Mouse (Mus musculus): ENCODE measurements around the gene Ascl2. TPM values are rescaled to one million over a fixed set of nuclear protein-coding genes. Genes with fewer than 3 reads are reported as not detected.

Ascl2 gene
- polyA plus RNA-seq, 1 experiment from 2014 or later: 0.42 TPM

- ATAC-seq (replicated peaks; ENCODE audit: insufficient number of reproducible peaks, low FRiP score, low TSS enrichment): no peak
- no peaks in the 10 kb centered on the region for H3K36me3 ChIP-seq (ENCODE audit: control insufficient read depth, insufficient read depth, low read length)
- 81% methylated on average over 1 of the region's 1 CpGs for WGBS (ENCODE audit: insufficient replicate concordance)
- no peak overlapping the region for H3K4me2 ChIP-seq
- H3K27ac ChIP-seq (ENCODE audit: low read depth, low read length): no peak overlapping the region
- H3K4me1 ChIP-seq (ENCODE audit: control insufficient read depth, insufficient read depth, low read length): peaks cover 53% of the 10 kb centered on the region
- no peak overlapping the region for H3K9ac ChIP-seq (ENCODE audit: low read depth, low read length)
- H3K9me3 ChIP-seq (replicated peaks; ENCODE audit: control insufficient read depth, low read length): no peaks in the 10 kb centered on the region
- no peaks in the 10 kb centered on the region for H3K27me3 ChIP-seq (ENCODE audit: control insufficient read depth, insufficient read depth, low read length)
- H3K4me3 ChIP-seq (ENCODE audit: low read depth, low read length): no peak overlapping the region
Observed at GRCm38 (mm10) chr7:143011226-143011625, 42.2 kb upstream of the Ascl2 start.

GRCm38 (mm10) chr7:143009996-143010395 lies 40.9 kb upstream of the Ascl2 start:
- no peak overlapping the region for H3K9ac ChIP-seq (ENCODE audit: low read depth, low read length)
- peak overlapping the region; percentile 95 for H3K27ac ChIP-seq (ENCODE audit: low read depth, low read length)
- H3K36me3 ChIP-seq (ENCODE audit: control insufficient read depth, insufficient read depth, low read length): no peaks in the 10 kb centered on the region
- no peak for ATAC-seq (replicated peaks; ENCODE audit: insufficient number of reproducible peaks, low FRiP score, low TSS enrichment)
- no peaks in the 10 kb centered on the region for H3K27me3 ChIP-seq (ENCODE audit: control insufficient read depth, insufficient read depth, low read length)
- H3K9me3 ChIP-seq (replicated peaks; ENCODE audit: control insufficient read depth, low read length): no peaks in the 10 kb centered on the region
- no peak overlapping the region for H3K4me3 ChIP-seq (ENCODE audit: low read depth, low read length)
- peaks cover 50% of the 10 kb centered on the region for H3K4me1 ChIP-seq (ENCODE audit: control insufficient read depth, insufficient read depth, low read length)
- H3K4me2 ChIP-seq: no peak overlapping the region
- 87% methylated on average over 4 of the region's 4 CpGs for WGBS (ENCODE audit: insufficient replicate concordance)

DNA sequence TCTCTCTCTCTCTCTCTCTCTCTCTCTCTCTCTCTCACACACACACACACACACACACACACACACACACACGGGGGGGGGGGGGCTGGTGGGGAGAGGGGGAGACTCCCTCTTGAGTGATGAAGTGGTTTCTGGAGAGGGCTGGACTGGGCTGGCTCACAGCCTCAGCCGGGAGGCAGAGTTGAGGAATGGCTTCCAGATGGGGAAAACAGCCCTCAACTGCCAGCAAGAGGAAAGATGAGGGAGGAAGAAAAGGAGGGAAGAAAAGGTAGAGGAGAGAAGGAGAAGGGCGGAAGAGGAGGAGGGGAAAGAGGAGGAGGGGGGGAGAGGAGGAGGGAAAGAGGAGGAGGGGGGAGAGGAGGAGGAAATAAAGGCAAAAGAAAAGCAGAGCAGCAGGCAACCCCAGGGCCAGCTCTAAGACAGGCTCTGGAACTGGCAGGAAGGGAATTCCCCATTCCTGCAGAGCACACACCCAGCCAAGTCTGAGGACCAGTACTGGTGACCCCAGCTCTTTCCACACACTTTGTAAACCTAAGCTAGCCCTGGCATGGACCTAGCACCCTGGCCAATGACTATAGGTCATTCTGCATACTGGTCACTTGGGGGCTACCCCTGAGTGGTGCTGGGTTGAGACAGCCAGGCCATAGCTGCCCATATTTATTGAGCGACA lies 40.1 kb upstream of the Ascl2 start:
- WGBS (ENCODE audit: insufficient replicate concordance): 31% methylated on average over 3 of the region's 4 CpGs
- no peaks in the 10 kb centered on the region for H3K9me3 ChIP-seq (replicated peaks; ENCODE audit: control insufficient read depth, low read length)
- H3K27ac ChIP-seq (ENCODE audit: low read depth, low read length): peak overlapping the region; percentile 95
- H3K36me3 ChIP-seq (ENCODE audit: control insufficient read depth, insufficient read depth, low read length): no peaks in the 10 kb centered on the region
- peak overlapping the region; percentile 53 for H3K4me2 ChIP-seq
- H3K4me1 ChIP-seq (ENCODE audit: control insufficient read depth, insufficient read depth, low read length): peaks cover 43% of the 10 kb centered on the region
- H3K4me3 ChIP-seq (ENCODE audit: low read depth, low read length): no peak overlapping the region
- H3K27me3 ChIP-seq (ENCODE audit: control insufficient read depth, insufficient read depth, low read length): no peaks in the 10 kb centered on the region
- no peak for ATAC-seq (replicated peaks; ENCODE audit: insufficient number of reproducible peaks, low FRiP score, low TSS enrichment)
- H3K9ac ChIP-seq (ENCODE audit: low read depth, low read length): peak overlapping the region; percentile 52; the same call in 1 of the 2 replicates

GRCm38 (mm10) chr7:143008370-143008926 lies 39.4 kb upstream of the Ascl2 start:
- H3K4me1 ChIP-seq (ENCODE audit: control insufficient read depth, insufficient read depth, low read length): peaks cover 38% of the 10 kb centered on the region
- H3K4me2 ChIP-seq: peak overlapping the region; percentile 53
- no peaks in the 10 kb centered on the region for H3K36me3 ChIP-seq (ENCODE audit: control insufficient read depth, insufficient read depth, low read length)
- H3K4me3 ChIP-seq (ENCODE audit: low read depth, low read length): 0 out of 2 replicates have a peak overlapping the region, but pooled peaks have one; percentile 11
- WGBS (ENCODE audit: insufficient replicate concordance): 45% methylated on average over 8 of the region's 8 CpGs
- peak overlapping the region; percentile 95 for H3K27ac ChIP-seq (ENCODE audit: low read depth, low read length)
- no peaks in the 10 kb centered on the region for H3K9me3 ChIP-seq (replicated peaks; ENCODE audit: control insufficient read depth, low read length)
- H3K27me3 ChIP-seq (ENCODE audit: control insufficient read depth, insufficient read depth, low read length): no peaks in the 10 kb centered on the region
- peak overlapping the region; percentile 52 for H3K9ac ChIP-seq (ENCODE audit: low read depth, low read length)
- no peak for ATAC-seq (replicated peaks; ENCODE audit: insufficient number of reproducible peaks, low FRiP score, low TSS enrichment)

DNA sequence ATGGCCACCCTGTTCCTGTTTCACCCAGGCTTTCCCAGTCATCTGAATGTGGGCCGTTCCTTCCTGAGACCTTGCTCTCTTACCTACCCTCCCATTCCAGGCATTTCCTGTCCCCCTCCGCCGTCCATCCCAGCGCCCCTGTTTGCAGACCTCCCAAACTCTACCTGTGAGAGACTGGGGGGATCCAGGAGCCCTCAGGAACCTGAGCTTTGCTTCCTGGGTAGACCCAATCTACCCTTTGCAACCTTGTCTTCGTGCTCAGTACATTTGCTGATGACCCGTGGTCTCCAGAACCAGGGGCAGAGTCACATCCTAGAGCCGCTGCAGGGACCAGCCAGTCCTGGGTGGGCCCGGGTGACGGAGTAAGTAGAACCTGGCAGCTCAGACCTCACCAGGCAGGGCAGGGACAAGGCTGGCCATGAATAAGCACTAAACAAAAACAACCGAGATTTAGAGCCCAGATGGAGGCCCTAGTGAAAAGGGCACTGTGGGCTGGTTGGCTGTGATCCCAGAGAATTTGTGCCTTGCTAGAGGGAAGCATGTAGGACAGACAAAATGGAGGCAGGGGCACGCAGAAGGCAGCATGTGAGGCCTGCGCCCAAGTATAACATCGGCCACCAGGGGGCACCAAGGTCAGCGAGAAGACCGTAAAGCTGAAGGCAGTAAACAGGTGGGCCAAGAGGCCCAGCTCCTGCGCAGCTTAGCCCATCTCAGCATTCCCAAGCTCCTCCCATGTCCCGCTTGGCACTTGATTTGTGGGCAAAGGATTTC lies 38.7 kb upstream of the Ascl2 start:
- H3K4me2 ChIP-seq: peak overlapping the region; percentile 53
- H3K4me3 ChIP-seq (ENCODE audit: low read depth, low read length): peak overlapping the region; percentile 30
- peaks cover 39% of the 10 kb centered on the region for H3K4me1 ChIP-seq (ENCODE audit: control insufficient read depth, insufficient read depth, low read length)
- no peaks in the 10 kb centered on the region for H3K9me3 ChIP-seq (replicated peaks; ENCODE audit: control insufficient read depth, low read length)
- H3K27ac ChIP-seq (ENCODE audit: low read depth, low read length): peak overlapping the region; percentile 95
- WGBS (ENCODE audit: insufficient replicate concordance): 32% methylated on average over 17 of the region's 17 CpGs
- H3K27me3 ChIP-seq (ENCODE audit: control insufficient read depth, insufficient read depth, low read length): no peaks in the 10 kb centered on the region
- peak; percentile 50 for ATAC-seq (replicated peaks; ENCODE audit: insufficient number of reproducible peaks, low FRiP score, low TSS enrichment)
- H3K36me3 ChIP-seq (ENCODE audit: control insufficient read depth, insufficient read depth, low read length): no peaks in the 10 kb centered on the region
- H3K9ac ChIP-seq (ENCODE audit: low read depth, low read length): peak overlapping the region; percentile 65

- Histone ChIP-seq H3K4me2 (peak overlapping the region; percentile 53), H3K27me3 (ENCODE audit: control insufficient read depth, insufficient read depth, low read length) (no peaks in the 10 kb centered on the region), H3K4me3 (ENCODE audit: low read depth, low read length) (peak overlapping the region; percentile 30), H3K36me3 (ENCODE audit: control insufficient read depth, insufficient read depth, low read length) (no peaks in the 10 kb centered on the region), H3K9ac (ENCODE audit: low read depth, low read length) (peak overlapping the region; percentile 65), H3K4me1 (ENCODE audit: control insufficient read depth, insufficient read depth, low read length) (peaks cover 34% of the 10 kb centered on the region), H3K27ac (ENCODE audit: low read depth, low read length) (peak overlapping the region; percentile 95), H3K9me3 (replicated peaks; ENCODE audit: control insufficient read depth, low read length) (no peaks in the 10 kb centered on the region)
- WGBS (ENCODE audit: insufficient replicate concordance): 71% methylated on average over 8 of the region's 8 CpGs
- no peak for ATAC-seq (replicated peaks; ENCODE audit: insufficient number of reproducible peaks, low FRiP score, low TSS enrichment)
Observed at GRCm38 (mm10) chr7:143006756-143007598, 37.9 kb upstream of the Ascl2 start.

DNA sequence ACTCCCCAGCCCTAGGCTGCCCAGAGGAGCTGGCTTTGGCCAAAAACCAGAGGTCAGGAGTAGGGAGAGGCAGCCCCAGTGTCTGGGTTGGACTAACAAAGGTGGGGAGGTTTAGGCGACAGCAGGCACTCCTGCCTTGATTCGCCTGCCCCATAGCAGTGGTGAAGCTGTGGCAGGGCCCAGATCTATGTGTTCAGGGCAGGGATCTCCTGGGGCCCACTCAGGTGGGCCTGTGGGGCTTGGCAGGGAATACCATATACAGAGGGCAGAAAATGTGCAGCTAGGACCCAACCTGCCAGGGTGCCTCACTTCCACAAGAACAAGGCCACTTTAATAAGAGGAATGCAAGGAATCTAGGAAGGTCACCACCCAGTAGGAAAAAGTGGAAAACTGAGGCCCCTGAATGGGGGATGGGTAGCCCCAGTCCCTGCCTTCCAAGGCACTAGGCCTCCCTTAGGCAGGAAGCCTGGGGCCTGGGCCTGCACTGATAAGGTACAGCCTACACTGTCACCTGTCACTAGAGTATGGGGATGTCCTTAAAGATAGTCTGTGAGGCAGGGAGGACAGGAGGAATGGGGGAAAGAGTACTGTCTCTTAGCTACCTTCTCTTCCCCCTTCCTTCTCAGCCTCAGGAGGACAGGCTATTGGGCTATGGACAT lies 37.2 kb upstream of the Ascl2 start:
- Histone ChIP-seq H3K27me3 (ENCODE audit: control insufficient read depth, insufficient read depth, low read length) (no peaks in the 10 kb centered on the region), H3K4me3 (ENCODE audit: low read depth, low read length) (peak overlapping the region; percentile 30), H3K36me3 (ENCODE audit: control insufficient read depth, insufficient read depth, low read length) (no peaks in the 10 kb centered on the region), H3K9me3 (replicated peaks; ENCODE audit: control insufficient read depth, low read length) (no peaks in the 10 kb centered on the region), H3K27ac (ENCODE audit: low read depth, low read length) (peak overlapping the region; percentile 95), H3K4me1 (ENCODE audit: control insufficient read depth, insufficient read depth, low read length) (peaks cover 32% of the 10 kb centered on the region), H3K9ac (ENCODE audit: low read depth, low read length) (peak overlapping the region; percentile 65), H3K4me2 (peak overlapping the region; percentile 54)
- 60% methylated on average over 2 of the region's 2 CpGs for WGBS (ENCODE audit: insufficient replicate concordance)
- ATAC-seq (replicated peaks; ENCODE audit: insufficient number of reproducible peaks, low FRiP score, low TSS enrichment): peak; percentile 80

All from heart, embryonic 11.5 days (tissue).